ENCODE assay signal across 14 mouse cellular contexts in the genomic region with DNA sequence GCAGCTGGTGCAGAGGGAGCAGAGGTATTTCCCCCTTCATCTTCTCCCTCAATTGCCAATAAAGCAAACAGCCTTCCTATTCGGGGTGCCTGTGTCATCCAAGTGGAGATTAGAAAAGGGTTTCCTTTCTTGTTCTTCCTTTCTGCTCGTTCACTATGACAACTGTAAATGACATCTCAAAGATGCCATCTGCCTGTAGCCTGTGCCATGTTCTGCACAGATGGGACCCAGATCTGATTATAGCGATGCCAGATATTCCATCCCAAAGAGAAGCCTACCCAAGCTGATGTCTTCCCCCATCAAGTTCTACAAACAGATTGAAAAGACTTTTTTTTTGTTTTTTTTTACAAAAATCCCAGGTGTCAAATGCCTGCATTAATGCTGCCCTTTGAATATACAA. TPM values are rescaled to one million over a fixed set of nuclear protein-coding genes. Genes with fewer than 3 reads are reported as not detected.
DNase-seq lines count a peak whose midpoint lies in the region; ATAC-seq and TF ChIP-seq lines count a peak whose summit lies in the region.
"Had no signal": no experiment of that assay in that cellular context is flagged by ENCODE, and none has a peak within 500 bp of the region (broad histone marks: within the 10 kb centered on the region; RNA-seq: fewer than 3 reads in every experiment).

No protein-coding gene starts in this region.

- no peak for DNase-seq in forebrain, embryonic 11.5 days (ENCODE audit: low spot score)
- DNase-seq in brain, embryonic 14.5 days (ENCODE audit: low read depth): peak; percentile 87
- DNase-seq in forebrain, postnatal 0 days: peak; percentile 90
- peak; percentile 52 for DNase-seq in layer of hippocampus, postnatal 10 days (ENCODE audit: low spot score in 2 of 2)
- no peak for DNase-seq in kidney, adult 8-10 months
- DNase-seq in heart, adult 9 months (ENCODE audit: low spot score in 2 of 2): no peak
- DNase-seq in hindbrain, embryonic 10.5 days (ENCODE audit: low spot score): no peak
- DNase-seq: adrenal gland, postnatal 10 days; thymus, postnatal 36 days had no signal

- 66% methylated on average over 3 of the region's 3 CpGs for WGBS in forebrain, embryonic 13.5 days
- WGBS in forebrain, embryonic 11.5 days: 90% methylated on average over 3 of the region's 3 CpGs
- 43% methylated on average over 3 of the region's 3 CpGs for WGBS in forebrain, postnatal 0 days
- WGBS in hindbrain, embryonic 10.5 days: 92% methylated on average over 3 of the region's 3 CpGs

- no peaks in the 10 kb centered on the region for H3K9me3 ChIP-seq in forebrain, embryonic 13.5 days (replicated peaks)
- no peaks in the 10 kb centered on the region for H3K9me3 ChIP-seq in forebrain, embryonic 11.5 days (ENCODE audit: control insufficient read depth, low read length)
- H3K9me3 ChIP-seq in forebrain, postnatal 0 days (ENCODE audit: low read length): no peaks in the 10 kb centered on the region
- no peaks in the 10 kb centered on the region for H3K9me3 ChIP-seq in hindbrain, embryonic 10.5 days
- H3K9me3 ChIP-seq: embryonic facial prominence, embryonic 15.5 days; kidney, embryonic 15.5 days; midbrain, embryonic 10.5 days had no signal

- H3K4me3 ChIP-seq in forebrain, embryonic 13.5 days: no peak overlapping the region
- H3K4me3 ChIP-seq in forebrain, embryonic 11.5 days (ENCODE audit: low read depth, low read length): no peak overlapping the region
- no peak overlapping the region for H3K4me3 ChIP-seq in forebrain, postnatal 0 days (ENCODE audit: low read depth, low read length)
- no peak overlapping the region for H3K4me3 ChIP-seq in hindbrain, embryonic 10.5 days
- H3K4me3 ChIP-seq: embryonic facial prominence, embryonic 15.5 days; kidney, embryonic 15.5 days; midbrain, embryonic 10.5 days had no signal

- no peak overlapping the region for H3K9ac ChIP-seq in forebrain, embryonic 13.5 days
- H3K9ac ChIP-seq in forebrain, embryonic 11.5 days (ENCODE audit: low read length): no peak overlapping the region
- no peak overlapping the region for H3K9ac ChIP-seq in forebrain, postnatal 0 days
- H3K9ac ChIP-seq: embryonic facial prominence, embryonic 15.5 days; kidney, embryonic 15.5 days had no signal

- no peaks in the 10 kb centered on the region for H3K36me3 ChIP-seq in forebrain, embryonic 13.5 days (ENCODE audit: poor library complexity, severe bottlenecking)
- H3K36me3 ChIP-seq in forebrain, embryonic 11.5 days (ENCODE audit: control insufficient read depth, insufficient read depth, low read length): no peaks in the 10 kb centered on the region
- no peaks in the 10 kb centered on the region for H3K36me3 ChIP-seq in forebrain, postnatal 0 days (ENCODE audit: insufficient read depth)
- no peaks in the 10 kb centered on the region for H3K36me3 ChIP-seq in hindbrain, embryonic 10.5 days
- H3K36me3 ChIP-seq: embryonic facial prominence, embryonic 15.5 days; kidney, embryonic 15.5 days; midbrain, embryonic 10.5 days had no signal

- no peak overlapping the region for H3K4me2 ChIP-seq in forebrain, embryonic 13.5 days
- H3K4me2 ChIP-seq in forebrain, embryonic 11.5 days (ENCODE audit: low read depth, low read length, severe bottlenecking): no peak overlapping the region
- H3K4me2 ChIP-seq in forebrain, postnatal 0 days (ENCODE audit: low read depth): no peak overlapping the region
- H3K4me2 ChIP-seq: embryonic facial prominence, embryonic 15.5 days; kidney, embryonic 15.5 days; liver, embryonic 11.5 days had no signal

- peak; percentile 59; the same call in 1 of the 2 replicates for ATAC-seq in forebrain, embryonic 13.5 days
- no peak for ATAC-seq in forebrain, embryonic 11.5 days (replicated peaks; ENCODE audit: low FRiP score)
- ATAC-seq in forebrain, postnatal 0 days: peak; percentile 73

- H3K27me3 ChIP-seq in forebrain, embryonic 13.5 days: 0 out of 2 replicates have a peak, but pooled peaks cover 3% of the 10 kb centered on the region
- no peaks in the 10 kb centered on the region for H3K27me3 ChIP-seq in forebrain, embryonic 11.5 days (ENCODE audit: control insufficient read depth, insufficient read depth, low read length)
- H3K27me3 ChIP-seq in forebrain, postnatal 0 days (ENCODE audit: insufficient read depth, low read length): no peaks in the 10 kb centered on the region
- H3K27me3 ChIP-seq in hindbrain, embryonic 10.5 days (ENCODE audit: insufficient read depth, poor library complexity, severe bottlenecking): no peaks in the 10 kb centered on the region
- H3K27me3 ChIP-seq: embryonic facial prominence, embryonic 15.5 days; kidney, embryonic 15.5 days had no signal

- TF ChIP-seq CTCF in brain, embryonic 14.5 days (IDR thresholded peaks at IDR 0.05; ENCODE audit: borderline replicate concordance, extremely low read depth, insufficient read depth, insufficient read length): no peak
- TF ChIP-seq CTCF in forebrain, postnatal 0 days (IDR thresholded peaks at IDR 0.05; ENCODE audit: low read depth): no peak

- no peak for TF ChIP-seq POLR2A in brain, embryonic 14.5 days (IDR thresholded peaks at IDR 0.05; ENCODE audit: borderline replicate concordance, extremely low read depth, insufficient read depth, insufficient read length, poor library complexity, severe bottlenecking)

- H3K27ac ChIP-seq in forebrain, embryonic 13.5 days: peak overlapping the region; percentile 22; the same call in 1 of the 2 replicates
- H3K27ac ChIP-seq in forebrain, embryonic 11.5 days (ENCODE audit: low read depth, low read length): no peak overlapping the region
- no peak overlapping the region for H3K27ac ChIP-seq in forebrain, postnatal 0 days (ENCODE audit: low read depth, low read length)
- no peak overlapping the region for H3K27ac ChIP-seq in hindbrain, embryonic 10.5 days
- H3K27ac ChIP-seq: embryonic facial prominence, embryonic 15.5 days; midbrain, embryonic 10.5 days had no signal

- peaks cover 19% of the 10 kb centered on the region for H3K4me1 ChIP-seq in forebrain, embryonic 13.5 days
- no peaks in the 10 kb centered on the region; the same call in 1 of the 2 replicates for H3K4me1 ChIP-seq in forebrain, embryonic 11.5 days (replicated peaks; ENCODE audit: control insufficient read depth, insufficient read depth, low read length)
- H3K4me1 ChIP-seq in forebrain, postnatal 0 days (ENCODE audit: insufficient read depth): 0 out of 2 replicates have a peak, but pooled peaks cover 15% of the 10 kb centered on the region
- H3K4me1 ChIP-seq in hindbrain, embryonic 10.5 days (replicated peaks): peaks cover 13% of the 10 kb centered on the region

RNA-seq across cellular contexts. Expression of a gene that starts 54.6 kb away (rescaled TPM):
- 0.69 and 0.72 TPM in 2 replicates for polyA plus RNA-seq in forebrain, embryonic 13.5 days (2015; fragmentation: Nextera tagmentation; extraction: Ambion mirVana)
- polyA plus RNA-seq in forebrain, embryonic 11.5 days (2014; fragmentation: Nextera tagmentation; extraction: Ambion mirVana): 0.92 and 1.3 TPM in 2 replicates
- polyA plus RNA-seq in brain, embryonic 14.5 days (2012; rRNA removed): 2.3 and 3.7 TPM in 2 replicates
- 7.9 and 8.7 TPM in 2 replicates for total RNA-seq in forebrain, postnatal 0 days (2014; rRNA removed)
- polyA plus RNA-seq in forebrain, postnatal 0 days (2015; fragmentation: Nextera tagmentation; extraction: Ambion mirVana): 1.2 and 1.6 TPM in 2 replicates
- total RNA-seq in layer of hippocampus, postnatal 10 days (2021): 1 to 10 TPM; 8.2 to 9.0 TPM
- 2.0 and 2.1 TPM in 2 replicates for polyA plus RNA-seq in hindbrain, embryonic 10.5 days (2016; fragmentation: Nextera tagmentation; extraction: Ambion mirVana)

Comparison
In these comparisons a context has a peak if more than half of its experiments do, and no peak if none do; other contexts are left out.
1. DNase-seq: peak in brain, embryonic 14.5 days (single experiment), forebrain, postnatal 0 days (single experiment) and layer of hippocampus, postnatal 10 days (2 of 2); none in forebrain, embryonic 11.5 days (single experiment), kidney, adult 8-10 months (0 of 2), heart, adult 9 months (0 of 2) and hindbrain, embryonic 10.5 days (single experiment).